8 mouse cellular contexts compared by ENCODE assay signal in the genomic region with DNA sequence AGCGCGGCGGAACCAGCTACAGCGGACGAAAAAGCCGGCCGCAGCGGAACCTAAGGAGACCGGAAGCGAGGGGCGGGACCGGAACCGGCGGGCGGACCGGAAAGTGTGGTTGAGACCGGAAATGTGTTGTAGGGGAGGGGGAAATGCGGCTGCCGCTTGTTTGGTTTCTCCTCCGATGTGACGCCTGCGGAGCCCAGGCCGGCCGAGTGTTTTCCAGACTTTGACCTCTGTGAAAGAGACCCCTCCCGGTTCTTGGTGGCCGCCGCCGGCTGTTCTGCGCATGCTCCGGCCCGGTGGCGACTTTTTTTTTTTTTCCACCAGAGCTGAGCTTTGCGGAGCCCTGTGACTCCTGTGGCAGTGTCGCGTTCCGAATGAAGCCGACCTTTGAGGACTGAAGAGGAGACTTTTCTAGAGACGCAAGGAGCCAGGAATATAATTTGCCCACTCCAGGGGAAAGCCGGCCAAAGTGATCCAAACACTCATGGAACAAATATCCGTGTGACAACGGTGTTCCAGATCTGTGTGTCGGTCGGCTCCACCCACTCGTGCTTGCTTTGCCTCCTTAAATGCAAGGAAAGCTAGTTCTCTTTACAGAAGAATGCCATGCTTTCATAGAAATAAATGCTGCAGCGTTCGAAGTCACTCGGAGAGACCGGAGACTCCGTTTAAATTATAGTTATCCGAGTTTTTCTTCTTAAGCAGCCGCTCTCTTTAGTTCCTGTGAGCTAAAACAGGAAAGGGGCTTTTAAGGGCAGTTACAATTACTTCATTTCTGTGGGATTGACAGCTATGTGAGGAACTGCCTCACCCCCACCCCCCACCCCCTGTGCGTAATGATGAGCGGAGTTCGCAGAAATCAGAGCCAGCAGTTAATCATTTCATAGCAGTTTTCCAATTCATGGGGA. TPM values are rescaled to one million over a fixed set of nuclear protein-coding genes. Genes with fewer than 3 reads are reported as not detected.
A peak's percentile ranks its signal among the peaks of the same experiment; 100 is the strongest.
DNase-seq lines count a peak whose midpoint lies in the region; ATAC-seq and TF ChIP-seq lines count a peak whose summit lies in the region.

Ublcp1 (minus strand) TSS at position 67 of the 905 bp plus-strand sequence.

- no peaks in the 10 kb centered on the region for H3K9me3 ChIP-seq in erythroblast, embryonic 14.5 days (ENCODE audit: control insufficient read depth, low read length)
- no peaks in the 10 kb centered on the region for H3K9me3 ChIP-seq in heart, embryonic 12.5 days (replicated peaks)
- no peaks in the 10 kb centered on the region for H3K9me3 ChIP-seq in kidney, postnatal 0 days (replicated peaks; ENCODE audit: low read length)
- no peaks in the 10 kb centered on the region for H3K9me3 ChIP-seq in liver, embryonic 11.5 days (ENCODE audit: control insufficient read depth, low read length)
- no peaks in the 10 kb centered on the region for H3K9me3 ChIP-seq in stomach, embryonic 14.5 days (ENCODE audit: control insufficient read depth, low read depth, low read length)

- peaks cover 15% of the 10 kb centered on the region for H3K79me2 ChIP-seq in C2C12 (ENCODE audit: control insufficient read depth, insufficient read depth)

- H3K9ac ChIP-seq in heart, embryonic 12.5 days: peak within 1 kb of the TSS; percentile 94
- peak within 1 kb of the TSS; percentile 72 for H3K9ac ChIP-seq in kidney, postnatal 0 days (ENCODE audit: low read depth, low read length)
- peak within 1 kb of the TSS; percentile 87 for H3K9ac ChIP-seq in liver, embryonic 11.5 days (ENCODE audit: low read depth, low read length)
- peak within 1 kb of the TSS; percentile 88 for H3K9ac ChIP-seq in stomach, embryonic 14.5 days (replicated peaks; ENCODE audit: low read depth, low read length)

- peak; percentile 90 for ATAC-seq in heart, embryonic 12.5 days (ENCODE audit: insufficient number of reproducible peaks, low FRiP score)
- ATAC-seq in kidney, postnatal 0 days (replicated peaks; ENCODE audit: low FRiP score, low read depth): peak; percentile 95
- ATAC-seq in liver, embryonic 11.5 days (replicated peaks; ENCODE audit: low FRiP score): peak; percentile 81
- ATAC-seq in stomach, embryonic 14.5 days (ENCODE audit: insufficient number of reproducible peaks, insufficient read depth, low FRiP score, low read depth): peak; percentile 89

- H3K4me3 ChIP-seq in C2C12 (ENCODE audit: insufficient read depth, poor library complexity, severe bottlenecking): peak within 1 kb of the TSS; percentile 76
- H3K4me3 ChIP-seq in erythroblast, embryonic 14.5 days (replicated peaks): peak within 1 kb of the TSS; percentile 100
- peak within 1 kb of the TSS; percentile 99 for H3K4me3 ChIP-seq in heart, embryonic 12.5 days
- H3K4me3 ChIP-seq in kidney, postnatal 0 days (replicated peaks; ENCODE audit: low read depth, low read length): peak within 1 kb of the TSS; percentile 82
- H3K4me3 ChIP-seq in liver, embryonic 11.5 days (ENCODE audit: low read depth, low read length): peak within 1 kb of the TSS; percentile 96
- H3K4me3 ChIP-seq in stomach, embryonic 14.5 days (ENCODE audit: low read depth, low read length): peak within 1 kb of the TSS; percentile 90

- H3ac ChIP-seq in C2C12 (ENCODE audit: control insufficient read depth, insufficient read length, low read depth): peak within 1 kb of the TSS; percentile 98

- H3K79me3 ChIP-seq in C2C12 (ENCODE audit: low read depth): peaks cover 4% of the 10 kb centered on the region

- peak within 1 kb of the TSS; percentile 97 for H3K4me2 ChIP-seq in heart, embryonic 12.5 days
- H3K4me2 ChIP-seq in kidney, postnatal 0 days (ENCODE audit: low read length): peak within 1 kb of the TSS; percentile 90
- peak within 1 kb of the TSS; percentile 93 for H3K4me2 ChIP-seq in liver, embryonic 11.5 days
- H3K4me2 ChIP-seq in stomach, embryonic 14.5 days (replicated peaks; ENCODE audit: low read depth, low read length): peak within 1 kb of the TSS; percentile 68

- no peaks in the 10 kb centered on the region for H3K27me3 ChIP-seq in C2C12 (ENCODE audit: control insufficient read depth, insufficient read depth, insufficient read length)
- no peaks in the 10 kb centered on the region for H3K27me3 ChIP-seq in erythroblast, embryonic 14.5 days (ENCODE audit: control insufficient read depth)
- H3K27me3 ChIP-seq in heart, embryonic 12.5 days (replicated peaks): no peaks in the 10 kb centered on the region
- H3K27me3 ChIP-seq in kidney, postnatal 0 days (ENCODE audit: insufficient read depth, low read length): no peaks in the 10 kb centered on the region
- no peaks in the 10 kb centered on the region for H3K27me3 ChIP-seq in liver, embryonic 11.5 days (replicated peaks; ENCODE audit: control insufficient read depth, insufficient read depth, low read length)
- no peaks in the 10 kb centered on the region for H3K27me3 ChIP-seq in stomach, embryonic 14.5 days (ENCODE audit: control insufficient read depth, insufficient read depth, low read length)

- H3K4me1 ChIP-seq in erythroblast, embryonic 14.5 days (ENCODE audit: control insufficient read depth): peaks cover 55% of the 10 kb centered on the region
- H3K4me1 ChIP-seq in heart, embryonic 12.5 days (replicated peaks): peaks cover 13% of the 10 kb centered on the region
- peaks cover 11% of the 10 kb centered on the region; the same call in 1 of the 2 replicates for H3K4me1 ChIP-seq in kidney, postnatal 0 days (replicated peaks; ENCODE audit: insufficient read depth, low read length)
- H3K4me1 ChIP-seq in liver, embryonic 11.5 days (replicated peaks; ENCODE audit: control insufficient read depth, insufficient read depth, low read length): peaks cover 22% of the 10 kb centered on the region
- H3K4me1 ChIP-seq in stomach, embryonic 14.5 days (ENCODE audit: control insufficient read depth, insufficient read depth, low read length): peaks cover 6% of the 10 kb centered on the region; the same call in 1 of the 2 replicates

- peaks cover 8% of the 10 kb centered on the region for H3K36me3 ChIP-seq in C2C12 (ENCODE audit: control insufficient read depth, insufficient read depth)
- H3K36me3 ChIP-seq in erythroblast, embryonic 14.5 days (ENCODE audit: control insufficient read depth): peaks cover 22% of the 10 kb centered on the region
- H3K36me3 ChIP-seq in heart, embryonic 12.5 days: no peaks in the 10 kb centered on the region
- no peaks in the 10 kb centered on the region for H3K36me3 ChIP-seq in kidney, postnatal 0 days (ENCODE audit: insufficient read depth, low read length)
- H3K36me3 ChIP-seq in liver, embryonic 11.5 days (ENCODE audit: control insufficient read depth, insufficient read depth, low read length): no peaks in the 10 kb centered on the region
- no peaks in the 10 kb centered on the region; the same call in 1 of the 2 replicates for H3K36me3 ChIP-seq in stomach, embryonic 14.5 days (ENCODE audit: control insufficient read depth, insufficient read depth, low read length)

- no peak for TF ChIP-seq CTCF in C2C12 (IDR thresholded peaks at IDR 0.05; ENCODE audit: control insufficient read depth, insufficient read depth, insufficient read length)
- TF ChIP-seq CTCF in brain, embryonic 14.5 days (IDR thresholded peaks at IDR 0.05; ENCODE audit: borderline replicate concordance, extremely low read depth, insufficient read depth, insufficient read length): no peak
- no peak for TF ChIP-seq CTCF in kidney, postnatal 0 days (IDR thresholded peaks at IDR 0.05; ENCODE audit: low read depth)

- H3K27ac ChIP-seq in heart, embryonic 12.5 days (ENCODE audit: poor library complexity, severe bottlenecking): peak within 1 kb of the TSS; percentile 96
- peak within 1 kb of the TSS; percentile 88 for H3K27ac ChIP-seq in kidney, postnatal 0 days
- peak within 1 kb of the TSS; percentile 98 for H3K27ac ChIP-seq in liver, embryonic 11.5 days (ENCODE audit: low read depth, low read length)
- H3K27ac ChIP-seq in stomach, embryonic 14.5 days (ENCODE audit: low read length): peak within 1 kb of the TSS; percentile 91

- peak; percentile 46; the same call in 1 of the 2 replicates for TF ChIP-seq POLR2A in brain, embryonic 14.5 days (IDR thresholded peaks at IDR 0.05; ENCODE audit: borderline replicate concordance, extremely low read depth, insufficient read depth, insufficient read length, poor library complexity, severe bottlenecking)

- peak; percentile 97 for DNase-seq in brain, embryonic 14.5 days (ENCODE audit: low read depth)
- DNase-seq in kidney, postnatal 0 days (ENCODE audit: low spot score): peak; percentile 98
- peak; percentile 94 for DNase-seq in liver, embryonic 11.5 days (ENCODE audit: low spot score)
- DNase-seq in naive thymus-derived CD4-positive, alpha-beta T cell, adult 2 months (ENCODE audit: low read depth): peak; percentile 90

- WGBS in heart, embryonic 12.5 days: under 1% methylated on average over 54 of the region's 54 CpGs
- under 1% methylated on average over 53 of the region's 54 CpGs for WGBS in kidney, postnatal 0 days
- WGBS in liver, embryonic 11.5 days: under 1% methylated on average over 53 of the region's 54 CpGs
- under 1% methylated on average over 54 of the region's 54 CpGs for whole genome bisulfite sequencing in stomach, embryonic 14.5 days

TF ChIP-seq in C2C12, 6 proteins besides CTCF, POLR2A, EP300 and RAD21:
- TF ChIP-seq FOSL1 (IDR thresholded peaks at IDR 0.05; ENCODE audit: insufficient read depth, low read length, poor library complexity, severe bottlenecking) (no peak), USF1 (IDR thresholded peaks at IDR 0.05; ENCODE audit: low read depth) (no peak), MAX (IDR thresholded peaks at IDR 0.05) (no peak), MYOG (IDR thresholded peaks at IDR 0.05; ENCODE audit: control insufficient read depth, extremely low read depth, insufficient read length) (no peak), MYOD1 (IDR thresholded peaks at IDR 0.05; ENCODE audit: control insufficient read depth, insufficient read length, low read depth) (no peak), CEBPB (IDR thresholded peaks at IDR 0.05; ENCODE audit: low read depth) (no peak)

RNA-seq across cellular contexts. Expression of gene Ublcp1, which starts in this region (rescaled TPM):
- 17.7 TPM for polyA plus RNA-seq in C2C12 (2012; fragmentation: generic; extraction: Trizol)
- polyA plus RNA-seq in brain, embryonic 14.5 days (2012; rRNA removed): 53.6 and 62.0 TPM in 2 replicates
- 0.53 and 0.54 TPM in 2 replicates for polyA plus RNA-seq in erythroblast, embryonic 14.5 days (2012)
- polyA plus RNA-seq in heart, embryonic 12.5 days (2016; fragmentation: Nextera tagmentation; extraction: Ambion mirVana): 42.1 and 48.4 TPM in 2 replicates
- 71.6 and 74.9 TPM in 2 replicates for polyA plus RNA-seq in kidney, postnatal 0 days (2015; fragmentation: Nextera tagmentation; extraction: Ambion mirVana)
- polyA plus RNA-seq in liver, embryonic 11.5 days (2014; fragmentation: Nextera tagmentation; extraction: Ambion mirVana): 54.1 and 54.6 TPM in 2 replicates
- polyA plus RNA-seq in stomach, embryonic 14.5 days (2014; fragmentation: Nextera tagmentation; extraction: Ambion mirVana): 61.9 and 62.0 TPM in 2 replicates

Comparison
In these comparisons a context has a peak if more than half of its experiments do, and no peak if none do; other contexts are left out.
1. Peak in every context shown above with its lines: DNase-seq, ATAC-seq, H3K4me3 ChIP-seq and H3K27ac ChIP-seq.
2. RNA of gene Ublcp1 (polyA plus RNA-seq): 71.6 to 74.9 TPM in kidney, postnatal 0 days, 61.9 to 62.0 TPM in stomach, embryonic 14.5 days, 54.1 to 54.6 TPM in liver, embryonic 11.5 days, 53.6 to 62.0 TPM in brain, embryonic 14.5 days, 42.1 to 48.4 TPM in heart, embryonic 12.5 days and 17.7 TPM in C2C12 (single experiment); 0.53 to 0.54 TPM in erythroblast, embryonic 14.5 days; every median in the first group is over 10 times any median in the second.